Mouse (Mus musculus) stomach, embryonic 16.5 days (tissue): ENCODE results near the gene Disc1. TPM values are rescaled to one million over a fixed set of nuclear protein-coding genes. Genes with fewer than 3 reads are reported as not detected.

Experiments
- ATAC-seq: fragments of 200-750 bp; cut with Nextera tagmentation; 2 replicates; pipeline ENCODE4 v1.8.0; 2017; ENCODE audit warnings: moderate number of reproducible peaks, moderate TSS enrichment; ENCODE audit not compliant: insufficient read depth, low FRiP score
- H3K27ac ChIP-seq: fragments of 300-500 bp; sonication (generic); 2 replicates; pipeline ENCODE4 v1.5.1; 2014; ENCODE audit warnings: low read length
- H3K27me3 ChIP-seq: fragments of 300-500 bp; sonication (generic); 2 replicates; pipeline ENCODE4 v1.6.1; 2014; ENCODE audit warnings: low read length, control low read depth, mixed read lengths; ENCODE audit not compliant: control insufficient read depth, insufficient read depth
- H3K36me3 ChIP-seq: fragments of 300-500 bp; sonication (generic); 2 replicates; pipeline ENCODE4 v1.6.1; 2014; ENCODE audit warnings: low read length; ENCODE audit not compliant: control insufficient read depth, insufficient read depth
- H3K4me1 ChIP-seq: fragments of 300-500 bp; sonication (generic); 2 replicates; pipeline ENCODE4 v1.6.1; 2014; ENCODE audit warnings: low read length, control low read depth, mixed read lengths; ENCODE audit not compliant: control insufficient read depth, insufficient read depth
- H3K4me2 ChIP-seq: fragments of 300-500 bp; sonication (generic); 2 replicates; pipeline ENCODE4 v1.6.1; 2014; ENCODE audit warnings: low read depth, low read length, mixed read lengths
- H3K4me3 ChIP-seq: fragments of 300-500 bp; sonication (generic); replicated peaks from 2 replicates; pipeline ENCODE4 v1.5.1; 2014; ENCODE audit warnings: mild to moderate bottlenecking, low read length
- H3K9ac ChIP-seq: fragments of 300-500 bp; sonication (generic); 2 replicates; pipeline ENCODE4 v1.6.1; 2014; ENCODE audit warnings: low read length
- H3K9me3 ChIP-seq: fragments of 300-500 bp; sonication (generic); replicated peaks from 2 replicates; pipeline ENCODE4 v1.6.1; 2016; ENCODE audit warnings: low read length, control low read depth; ENCODE audit not compliant: control insufficient read depth
- WGBS: fragments of 180-500 bp; shearing (Covaris S2); extraction: QIAGEN DNeasy Blood & Tissue Kit; methylation state at CpG from one replicate; pipeline ENCODE4 v1.1.7; 2014; 5-methylcytosine and 5-hydroxymethylcytosine counted together
- polyA plus RNA-seq: library from polyadenylated mRNA; unstranded; fragments of >200 nt; fragmentation: Nextera tagmentation; extraction: Ambion mirVana; gene quantifications from 2 replicates; pipeline ENCODE4 v1.2.1, GENCODE M21; 2015

The Disc1 gene
- polyA plus RNA-seq, 1 experiment from 2014 or later, result 1.5 TPM

GRCm38 (mm10) chr8:125174237-125174636, 120.2 kb downstream of the Disc1 start:
- no peaks in the 10 kb centered on the region for H3K27me3 ChIP-seq
- 57% methylated on average over 7 of the region's 7 CpGs for WGBS
- H3K4me1 ChIP-seq, result peaks cover 7% of the 10 kb centered on the region; the same call in 1 of the 2 replicates
- no peak overlapping the region for H3K27ac ChIP-seq
- no peak overlapping the region for H3K4me3 ChIP-seq
- no peak overlapping the region for H3K9ac ChIP-seq
- ATAC-seq, result no peak
- H3K9me3 ChIP-seq, result no peaks in the 10 kb centered on the region
- H3K4me2 ChIP-seq, result no peak overlapping the region
- H3K36me3 ChIP-seq, result no peaks in the 10 kb centered on the region

- Histone ChIP-seq H3K4me3 (no peak overlapping the region), H3K4me1 (peaks cover 7% of the 10 kb centered on the region; the same call in 1 of the 2 replicates), H3K36me3 (no peaks in the 10 kb centered on the region), H3K9me3 (no peaks in the 10 kb centered on the region), H3K27ac (no peak overlapping the region), H3K9ac (no peak overlapping the region), H3K4me2 (no peak overlapping the region), H3K27me3 (no peaks in the 10 kb centered on the region)
- ATAC-seq, result no peak
- WGBS, result 47% methylated on average over 4 of the region's 4 CpGs
These were observed 120.9 kb downstream of the Disc1 start for GRCm38 (mm10) chr8:125174851-125175250.

GRCm38 (mm10) chr8:125175661-125176060, 121.7 kb downstream of the Disc1 start:
- no peak overlapping the region for H3K27ac ChIP-seq
- H3K9ac ChIP-seq, result no peak overlapping the region
- no peaks in the 10 kb centered on the region for H3K36me3 ChIP-seq
- no peak overlapping the region for H3K4me3 ChIP-seq
- no peak for ATAC-seq
- H3K27me3 ChIP-seq, result no peaks in the 10 kb centered on the region
- H3K4me2 ChIP-seq, result no peak overlapping the region
- H3K4me1 ChIP-seq, result peaks cover 7% of the 10 kb centered on the region; the same call in 1 of the 2 replicates
- 85% methylated on average over 4 of the region's 4 CpGs for WGBS
- no peaks in the 10 kb centered on the region for H3K9me3 ChIP-seq

DNA sequence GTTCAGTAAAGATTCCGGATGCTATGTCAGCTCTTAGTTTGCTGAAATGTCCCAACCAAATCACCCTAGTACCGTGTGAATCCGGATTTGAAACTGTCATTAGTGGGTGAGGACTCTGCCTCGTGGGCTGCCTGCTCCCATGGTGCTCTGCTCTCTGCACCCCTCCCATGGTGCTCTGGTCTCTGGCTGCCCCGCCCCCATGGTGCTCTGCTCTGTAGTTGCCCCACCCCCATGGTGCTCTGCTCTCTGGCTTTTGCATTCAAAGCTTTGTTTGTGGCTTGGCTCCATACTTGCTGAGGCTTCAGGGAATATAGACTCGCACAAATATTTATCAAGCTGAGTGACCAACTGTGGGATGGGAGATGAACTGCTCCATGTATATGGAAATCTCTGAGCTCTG, 123.1 kb downstream of the Disc1 start:
- no peak for ATAC-seq
- no peak overlapping the region for H3K4me3 ChIP-seq
- no peaks in the 10 kb centered on the region for H3K9me3 ChIP-seq
- H3K36me3 ChIP-seq, result no peaks in the 10 kb centered on the region
- H3K27ac ChIP-seq, result no peak overlapping the region
- no peak overlapping the region for H3K9ac ChIP-seq
- H3K4me2 ChIP-seq, result no peak overlapping the region
- WGBS, result 78% methylated on average over 6 of the region's 6 CpGs
- H3K27me3 ChIP-seq, result no peaks in the 10 kb centered on the region
- H3K4me1 ChIP-seq, result peaks cover 7% of the 10 kb centered on the region; the same call in 1 of the 2 replicates

DNA sequence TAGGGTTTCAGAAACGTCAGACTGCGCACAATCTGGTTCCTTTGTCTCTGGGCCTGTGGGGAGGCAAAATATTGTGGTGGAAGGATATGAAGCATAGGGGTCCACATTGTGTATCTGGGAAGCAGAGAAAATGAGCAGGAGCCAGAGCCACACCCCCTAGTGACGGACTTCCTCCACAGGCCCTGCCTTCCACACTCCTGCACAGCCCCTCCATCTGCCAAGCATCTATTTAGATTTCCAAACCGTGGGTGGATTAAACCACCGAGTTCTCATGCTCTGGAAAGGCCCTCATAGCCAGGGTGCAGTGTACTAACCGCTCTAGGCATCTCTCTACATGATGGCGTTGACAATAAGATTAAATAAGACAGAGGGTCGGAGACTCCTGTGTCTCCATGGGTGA, 124.0 kb downstream of the Disc1 start:
- Histone ChIP-seq H3K4me3 (no peak overlapping the region), H3K4me2 (no peak overlapping the region), H3K9me3 (no peaks in the 10 kb centered on the region), H3K36me3 (no peaks in the 10 kb centered on the region), H3K4me1 (peaks cover 7% of the 10 kb centered on the region; the same call in 1 of the 2 replicates), H3K27me3 (no peaks in the 10 kb centered on the region), H3K9ac (no peak overlapping the region), H3K27ac (no peak overlapping the region)
- 66% methylated on average over 8 of the region's 8 CpGs for WGBS
- no peak for ATAC-seq

GRCm38 (mm10) chr8:125183548-125184451, 129.8 kb downstream of the Disc1 start:
- no peaks in the 10 kb centered on the region for H3K4me1 ChIP-seq
- H3K9ac ChIP-seq, result no peak overlapping the region
- no peaks in the 10 kb centered on the region for H3K36me3 ChIP-seq
- H3K4me3 ChIP-seq, result no peak overlapping the region
- no peak for ATAC-seq
- H3K27me3 ChIP-seq, result no peaks in the 10 kb centered on the region
- H3K4me2 ChIP-seq, result no peak overlapping the region
- whole genome bisulfite sequencing, result 16% methylated on average over 17 of the region's 17 CpGs
- H3K27ac ChIP-seq, result no peak overlapping the region
- H3K9me3 ChIP-seq, result no peaks in the 10 kb centered on the region

- ATAC-seq, result no peak
- Histone ChIP-seq H3K4me1 (no peaks in the 10 kb centered on the region), H3K4me2 (no peak overlapping the region), H3K9me3 (no peaks in the 10 kb centered on the region), H3K4me3 (no peak overlapping the region), H3K36me3 (no peaks in the 10 kb centered on the region), H3K27ac (no peak overlapping the region), H3K9ac (no peak overlapping the region), H3K27me3 (no peaks in the 10 kb centered on the region)
- 47% methylated on average over 9 of the region's 9 CpGs for WGBS
These were observed 130.4 kb downstream of the Disc1 start for GRCm38 (mm10) chr8:125184452-125184817.

GRCm38 (mm10) chr8:125184881-125185280, 130.9 kb downstream of the Disc1 start:
- no peaks in the 10 kb centered on the region for H3K4me1 ChIP-seq
- H3K36me3 ChIP-seq, result no peaks in the 10 kb centered on the region

DNA sequence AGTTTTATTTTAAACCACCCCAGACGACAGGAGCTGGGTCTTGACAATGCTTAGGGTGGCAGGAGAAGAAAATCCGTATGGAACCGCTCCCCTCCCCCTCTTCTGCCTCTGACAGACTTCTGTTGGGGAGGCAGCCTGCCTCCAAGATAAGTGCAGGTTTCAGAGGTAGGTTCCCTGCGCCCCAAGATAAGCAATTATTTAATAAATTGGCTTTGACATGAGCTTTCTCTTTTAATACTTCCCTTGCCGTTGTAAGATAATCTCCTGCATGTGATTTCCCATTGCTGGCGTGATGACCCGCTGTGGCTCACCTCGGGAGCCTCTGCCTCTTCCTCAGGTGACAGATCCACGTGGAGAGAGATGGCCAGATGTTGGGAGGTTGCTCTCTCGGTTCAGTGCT, 133.0 kb downstream of the Disc1 start:
- H3K9me3 ChIP-seq, result no peaks in the 10 kb centered on the region
- 28% methylated on average over 10 of the region's 10 CpGs for WGBS
- no peaks in the 10 kb centered on the region for H3K27me3 ChIP-seq
- no peaks in the 10 kb centered on the region for H3K36me3 ChIP-seq
- no peak overlapping the region for H3K27ac ChIP-seq
- ATAC-seq, result no peak
- no peaks in the 10 kb centered on the region for H3K4me1 ChIP-seq
- no peak overlapping the region for H3K9ac ChIP-seq
- no peak overlapping the region for H3K4me3 ChIP-seq
- peak overlapping the region; percentile 33 for H3K4me2 ChIP-seq

More at GRCm38 (mm10) chr8:125184881-125185280, 130.9 kb downstream of the Disc1 start:
- Histone ChIP-seq H3K27me3 (no peaks in the 10 kb centered on the region), H3K4me3 (no peak overlapping the region), H3K9me3 (no peaks in the 10 kb centered on the region), H3K27ac (no peak overlapping the region), H3K4me2 (no peak overlapping the region), H3K9ac (no peak overlapping the region)
- 76% methylated on average over 1 of the region's 1 CpGs for WGBS
- peak; percentile 8; the same call in 1 of the 2 replicates for ATAC-seq
